Mouse (Mus musculus): ENCODE measurements around the gene Mturn. TPM values are rescaled to one million over a fixed set of nuclear protein-coding genes. Genes with fewer than 3 reads are reported as not detected.

Mturn gene
- total RNA-seq, 2 experiments from 2014 or later = 11.4 to 14.4 TPM

DNA sequence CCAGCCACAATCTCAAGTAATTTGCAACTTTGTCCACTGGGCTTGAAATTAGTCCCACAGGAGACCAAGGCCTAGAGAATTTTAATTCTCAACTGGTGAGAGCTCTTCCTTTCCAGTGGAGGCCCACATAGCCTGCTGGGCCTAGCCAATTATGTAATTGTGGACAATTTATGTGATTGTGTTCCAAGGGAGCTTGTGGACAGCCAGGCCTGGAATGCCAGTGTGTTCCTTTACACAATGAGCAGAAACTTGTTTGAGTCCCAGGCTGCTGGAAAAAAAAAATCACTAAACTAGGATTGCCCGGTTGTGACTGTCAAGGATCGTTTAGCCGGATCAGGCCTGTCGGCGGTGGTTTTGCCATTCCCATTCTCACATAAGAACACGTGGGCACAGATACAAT, 11.9 kb downstream of the Mturn start:
- DNase-seq = no peak

DNA sequence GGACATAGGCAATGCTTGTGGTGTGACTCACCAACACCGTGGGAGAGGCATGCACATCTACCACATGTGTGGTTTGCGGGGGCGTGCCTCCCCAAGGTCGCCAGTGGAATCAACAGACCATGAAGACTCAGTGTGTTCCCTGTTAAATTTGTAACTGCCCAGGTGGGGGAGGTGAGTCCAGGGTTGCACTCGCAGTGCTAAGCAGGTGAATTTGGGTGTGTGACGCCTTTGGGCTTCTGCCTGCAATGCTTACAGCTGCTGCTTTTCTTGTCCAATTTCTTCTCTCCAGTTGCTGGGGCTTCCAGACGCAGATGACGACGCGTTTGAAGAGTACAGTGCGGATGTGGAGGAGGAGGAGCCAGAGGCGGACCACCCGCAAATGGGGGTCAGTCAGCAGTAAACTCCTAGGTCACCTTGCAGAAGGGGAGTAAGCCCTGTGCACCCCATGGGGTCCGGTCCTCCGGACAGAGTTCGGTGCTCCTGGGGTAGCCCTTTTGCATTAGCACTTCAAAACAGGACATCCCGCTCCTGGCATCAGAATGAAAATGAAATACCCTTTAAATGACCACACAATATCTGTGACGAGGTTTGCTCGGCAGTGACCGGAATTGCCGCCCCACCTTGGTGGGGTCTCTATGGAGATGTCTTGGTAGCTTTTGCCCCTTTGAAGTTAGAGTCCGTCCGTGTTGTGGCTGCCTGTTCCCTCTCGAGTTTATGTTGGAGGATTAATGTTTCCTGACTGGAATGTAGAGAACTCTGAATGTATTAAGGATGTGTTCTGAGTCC, 17.5 kb downstream of the Mturn start:
- DNase-seq = no peak

DNA sequence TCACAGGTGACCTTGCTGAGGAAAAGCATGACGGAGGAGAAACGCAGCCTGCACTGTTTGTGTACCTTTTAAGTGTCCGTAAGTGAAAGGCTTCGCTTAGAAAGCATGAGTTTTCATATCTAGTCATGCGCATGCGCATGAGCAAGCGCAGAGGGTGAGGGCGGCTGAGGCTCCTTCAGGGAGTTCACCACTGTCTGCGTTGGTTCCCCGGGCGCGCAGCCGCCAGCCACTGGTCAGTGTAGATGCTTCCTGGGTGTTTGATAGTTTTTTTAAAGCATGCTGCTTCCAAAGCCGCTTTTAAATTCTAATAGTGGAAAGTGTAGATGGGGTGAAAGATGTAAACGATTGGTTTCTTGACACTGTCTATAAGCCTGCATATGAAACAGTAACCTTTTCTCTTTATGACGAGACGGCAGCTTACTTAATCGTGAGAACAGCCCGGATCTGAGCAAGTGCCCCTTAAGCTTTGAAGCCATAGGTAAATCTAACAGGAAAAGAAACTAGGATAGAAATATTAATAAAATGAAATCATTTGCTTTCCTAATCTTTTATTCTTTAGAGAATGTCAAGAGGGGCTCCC, 18.1 kb downstream of the Mturn start:
- DNase-seq = peak; percentile 86

DNA sequence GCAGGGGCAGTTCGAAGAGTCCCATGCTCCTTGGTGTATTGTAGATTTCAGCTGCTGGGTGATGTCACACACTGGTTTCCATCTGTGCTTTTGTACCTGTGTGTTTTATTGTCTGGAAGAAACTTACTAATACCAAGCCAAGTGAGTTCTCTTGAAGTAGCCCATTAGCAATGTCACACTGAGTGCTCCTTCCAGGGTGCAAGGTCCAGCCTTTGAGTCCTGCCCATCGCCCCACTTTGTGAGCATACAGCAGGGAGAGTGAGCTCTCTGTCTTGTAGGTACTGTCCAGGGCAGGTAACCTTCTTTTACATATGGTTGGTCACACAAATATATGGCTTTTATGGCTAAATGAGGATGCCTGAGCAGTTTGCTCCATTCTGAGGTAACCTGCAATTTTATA, 19.1 kb downstream of the Mturn start:
- DNase-seq = no peak

DNA sequence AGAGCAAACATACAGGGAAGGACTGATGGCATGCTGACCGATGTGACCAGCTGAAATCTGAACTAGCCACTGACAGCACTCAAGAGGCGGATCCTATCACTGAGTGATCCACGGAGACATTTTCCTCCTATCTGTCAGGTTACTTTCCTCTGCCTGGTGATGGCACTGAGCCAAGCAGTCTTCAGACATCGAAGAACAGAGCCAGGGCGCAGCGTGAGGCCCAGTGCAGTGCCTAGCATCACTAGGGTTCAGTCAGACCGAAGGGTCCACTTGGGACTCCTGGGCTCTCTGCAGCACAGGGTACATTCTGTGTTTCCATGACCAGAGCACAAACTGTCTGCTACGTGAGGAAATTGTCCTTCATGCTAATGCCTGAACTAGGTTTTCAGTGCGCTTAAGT, 20.5 kb downstream of the Mturn start:
- DNase-seq = no peak

DNA sequence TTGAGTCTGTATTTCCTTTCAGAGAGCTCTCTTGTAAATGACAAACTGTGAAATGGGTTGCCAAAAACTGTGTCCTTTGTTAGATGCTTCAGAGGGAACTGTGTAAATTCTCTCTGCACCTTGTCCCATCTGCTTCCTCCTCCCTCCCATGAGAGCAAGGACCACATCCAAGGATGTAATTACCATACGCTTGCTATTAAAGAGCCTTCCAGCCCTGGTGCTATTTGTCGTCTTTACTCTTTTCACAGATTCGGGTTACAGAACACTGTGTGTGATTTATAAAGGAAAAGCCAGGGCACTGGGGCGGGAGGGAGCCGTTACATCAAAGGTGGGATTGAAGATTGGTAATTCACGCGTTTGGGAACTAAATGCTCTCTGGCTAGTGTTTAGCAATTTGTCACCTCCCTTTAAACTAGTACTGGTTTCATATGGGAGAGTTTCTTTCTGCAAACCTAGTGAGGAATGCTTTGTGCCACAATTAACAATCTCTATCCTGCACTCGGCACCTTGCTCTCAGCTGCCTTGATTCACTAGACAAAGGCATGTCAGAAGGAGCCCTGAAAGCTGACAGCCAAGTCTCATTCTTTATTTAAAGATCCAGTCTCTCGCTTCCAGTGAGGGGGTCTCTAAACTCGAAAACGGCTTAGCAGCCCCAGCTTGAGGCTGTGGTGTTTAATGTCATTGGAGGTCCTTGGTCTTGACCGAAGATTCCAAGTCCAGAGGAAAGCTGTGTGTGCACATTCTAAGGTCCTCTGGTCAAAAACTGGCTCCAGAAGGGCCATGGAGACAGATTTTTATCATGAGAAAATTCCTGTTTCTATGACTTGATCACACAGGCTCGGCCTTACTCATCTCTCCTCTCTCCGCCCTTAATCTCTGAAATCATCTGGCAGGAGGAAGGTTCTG, 22.5 kb downstream of the Mturn start:
- DNase-seq = no peak

DNA sequence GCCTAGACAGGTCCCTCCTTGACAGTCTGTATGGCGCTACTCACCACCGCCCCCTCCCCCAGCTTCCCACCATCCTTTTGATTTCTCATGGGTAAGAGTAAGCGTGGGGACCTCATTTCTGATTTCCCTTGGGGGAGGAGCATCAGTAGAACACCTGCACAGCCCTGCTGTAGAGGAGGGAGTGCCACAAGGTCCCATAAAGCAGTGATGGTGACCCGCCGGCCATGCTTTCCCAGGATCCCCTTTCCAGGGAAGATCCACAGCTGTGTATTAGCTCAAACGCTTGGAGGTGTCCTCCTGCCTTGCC, 23.1 kb downstream of the Mturn start:
- DNase-seq = no peak

DNA sequence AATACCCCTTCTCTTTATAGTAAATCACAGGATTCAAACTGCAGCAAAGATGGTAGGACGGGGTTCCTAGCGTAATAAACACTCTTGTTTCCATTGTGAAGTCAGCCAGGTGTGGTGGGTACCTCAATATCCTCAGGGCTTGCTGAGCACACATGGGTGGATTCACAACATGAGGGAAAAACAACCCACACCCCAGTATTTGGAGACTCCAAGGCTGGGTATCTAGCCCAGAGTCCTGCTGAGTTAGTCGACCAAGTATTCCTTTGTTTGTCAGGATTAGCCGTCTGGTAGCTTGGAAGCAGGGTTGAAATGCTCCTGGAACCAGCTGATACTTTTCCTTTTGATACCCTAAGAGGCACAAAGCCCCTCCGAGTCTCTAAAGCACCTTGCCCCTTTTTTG, 23.4 kb downstream of the Mturn start:
- DNase-seq = no peak

DNA sequence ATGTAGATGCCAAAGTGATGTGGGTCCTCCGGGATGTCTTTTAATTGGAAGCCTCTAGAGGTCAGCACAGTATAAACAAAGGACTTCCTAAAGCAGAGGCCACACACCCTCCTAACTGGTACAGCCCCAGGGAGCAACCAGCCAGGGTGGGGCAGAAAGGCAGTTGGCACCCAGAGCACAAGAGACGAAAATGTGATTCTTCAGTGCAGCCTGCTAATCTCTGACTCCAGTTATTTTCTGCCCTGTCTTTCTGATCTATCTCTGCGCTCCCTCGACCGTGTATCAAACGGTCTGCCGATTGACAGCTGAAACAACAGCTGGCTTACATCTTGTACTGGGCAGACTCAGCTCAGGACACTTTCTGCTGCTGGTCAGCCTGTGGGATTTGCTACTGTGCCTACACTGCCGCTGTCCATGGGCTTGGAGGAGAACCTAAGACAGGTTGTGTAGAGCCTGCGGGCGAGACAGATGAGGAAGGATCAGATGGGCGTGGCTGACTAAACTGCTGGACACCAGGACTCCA, 24.0 kb downstream of the Mturn start:
- peak; percentile 54 for DNase-seq

DNA sequence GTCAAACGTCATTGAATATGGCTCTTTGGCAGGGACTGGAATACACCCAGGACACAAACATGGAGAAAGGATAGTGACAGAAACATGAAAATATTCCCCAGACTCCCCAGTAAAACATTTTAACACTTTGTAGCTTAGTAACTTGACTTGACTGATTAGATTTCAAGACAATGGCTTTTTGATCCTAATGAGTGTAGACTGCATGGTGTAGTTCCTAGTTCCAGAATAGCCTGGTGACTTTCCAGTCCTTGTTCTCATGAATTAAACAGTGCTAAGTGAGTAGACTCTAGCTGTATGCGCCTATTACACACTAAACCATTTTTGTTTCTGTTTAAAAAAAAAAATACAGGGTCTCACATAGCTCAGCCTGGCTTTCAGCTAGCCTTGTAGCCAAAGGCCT, 24.7 kb downstream of the Mturn start:
- no peak for DNase-seq

DNA sequence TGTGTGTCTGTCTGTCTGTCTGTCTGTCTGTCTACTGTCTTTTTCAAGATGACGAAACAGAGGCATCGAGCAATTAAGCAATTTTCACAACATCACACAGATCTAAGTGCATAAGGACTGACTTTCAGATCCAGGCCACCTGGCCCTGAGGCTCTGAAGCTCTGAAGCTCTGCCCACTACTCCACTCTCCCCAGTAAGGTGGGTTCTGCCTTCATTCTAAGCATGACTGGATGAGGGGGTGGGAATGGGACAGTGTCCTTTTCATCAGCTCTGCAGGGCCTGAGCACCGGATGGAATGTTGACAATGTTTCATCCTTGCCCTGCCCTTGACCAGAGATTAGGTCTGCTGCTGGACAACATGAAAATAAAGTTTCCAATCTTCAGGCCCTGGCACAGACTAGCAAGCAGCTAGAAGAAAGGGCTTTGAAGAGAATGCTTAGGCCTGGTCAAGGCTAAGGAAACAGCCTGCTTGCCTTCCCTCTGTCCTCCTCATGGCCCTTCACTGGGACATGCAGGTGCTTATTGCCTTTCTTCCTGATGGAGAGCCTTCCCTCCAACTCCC, 25.3 kb downstream of the Mturn start:
- DNase-seq = no peak

DNA sequence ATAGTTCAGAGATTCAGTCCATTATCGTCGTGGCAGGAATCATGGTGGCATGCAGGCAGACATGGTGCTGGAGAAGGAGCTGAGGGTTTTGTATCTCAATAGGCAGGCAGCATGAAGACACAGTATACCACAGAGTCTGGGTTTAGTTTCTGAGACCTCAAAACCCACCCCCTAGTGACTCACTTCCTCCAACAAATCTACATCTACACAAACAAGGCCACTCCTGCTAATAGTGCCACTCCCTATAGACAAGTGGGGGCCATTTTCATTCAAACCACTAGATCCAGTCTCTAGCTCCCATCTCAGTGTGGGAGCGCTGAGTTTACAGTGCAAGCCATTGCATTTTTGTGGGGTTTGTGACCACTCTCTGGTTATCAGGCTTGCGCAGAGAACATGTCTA, 27.2 kb downstream of the Mturn start:
- no peak for DNase-seq

DNA sequence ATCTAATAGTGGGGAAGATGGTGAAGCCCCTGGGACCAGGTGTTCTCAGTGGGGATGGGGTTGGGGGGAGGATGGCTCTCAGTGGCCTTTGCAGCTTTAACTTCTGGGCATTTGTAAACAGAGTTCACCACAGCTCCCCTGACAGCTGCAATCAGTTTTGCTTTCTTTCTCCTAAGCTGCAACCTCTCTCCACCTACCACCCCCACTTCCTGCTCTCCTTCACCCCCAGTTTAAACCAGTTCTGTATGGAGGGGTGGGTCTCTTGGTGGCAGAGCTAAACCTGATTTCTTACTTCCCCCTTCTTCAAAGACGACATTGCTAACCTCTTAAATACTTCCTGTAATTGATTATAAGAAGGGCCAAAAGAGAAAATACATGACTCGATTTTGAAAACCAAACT, 34.3 kb downstream of the Mturn start:
- no peak for DNase-seq

DNA sequence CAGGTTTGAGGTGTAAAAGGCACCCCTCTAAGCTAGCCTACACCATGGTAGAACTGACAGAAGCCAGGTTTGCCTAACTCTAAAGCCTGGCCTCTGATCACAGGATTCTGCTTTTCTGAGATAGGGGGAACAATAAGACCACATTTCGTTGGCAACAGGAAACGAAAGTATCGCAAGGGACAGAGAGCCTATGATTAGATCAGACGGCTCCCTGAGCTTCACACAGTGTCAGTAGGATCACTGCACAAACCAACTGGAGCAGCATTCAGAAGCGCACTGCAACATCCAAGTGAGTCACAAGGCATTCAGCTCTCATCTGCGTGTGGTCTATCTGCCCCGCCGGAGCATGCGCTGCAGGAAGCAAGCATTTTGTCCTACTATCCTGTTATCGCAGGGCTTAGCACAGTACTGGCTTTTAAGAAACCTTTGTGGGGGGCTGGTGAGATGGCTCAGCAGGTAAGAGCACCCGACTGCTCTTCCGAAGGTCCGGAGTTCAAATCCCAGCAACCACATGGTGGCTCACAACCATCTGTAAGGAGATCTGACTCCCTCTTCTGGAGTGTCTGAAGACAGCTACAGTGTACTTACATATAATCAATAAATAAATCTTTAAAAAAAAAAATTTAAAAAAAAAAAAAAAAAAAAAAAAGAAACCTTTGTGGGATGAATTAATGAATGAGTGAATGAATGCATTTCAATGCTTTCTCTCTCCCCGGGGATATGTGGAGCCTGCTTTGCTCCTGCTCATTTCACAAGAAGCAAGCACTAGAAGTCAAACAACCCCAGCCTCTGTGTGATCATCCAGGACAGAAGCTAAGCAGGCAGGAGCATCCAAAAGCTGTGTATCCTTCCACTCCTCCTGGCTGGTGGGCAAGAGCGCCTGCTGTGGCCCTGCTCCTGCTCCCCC, 37.6 kb downstream of the Mturn start:
- no peak for DNase-seq

DNA sequence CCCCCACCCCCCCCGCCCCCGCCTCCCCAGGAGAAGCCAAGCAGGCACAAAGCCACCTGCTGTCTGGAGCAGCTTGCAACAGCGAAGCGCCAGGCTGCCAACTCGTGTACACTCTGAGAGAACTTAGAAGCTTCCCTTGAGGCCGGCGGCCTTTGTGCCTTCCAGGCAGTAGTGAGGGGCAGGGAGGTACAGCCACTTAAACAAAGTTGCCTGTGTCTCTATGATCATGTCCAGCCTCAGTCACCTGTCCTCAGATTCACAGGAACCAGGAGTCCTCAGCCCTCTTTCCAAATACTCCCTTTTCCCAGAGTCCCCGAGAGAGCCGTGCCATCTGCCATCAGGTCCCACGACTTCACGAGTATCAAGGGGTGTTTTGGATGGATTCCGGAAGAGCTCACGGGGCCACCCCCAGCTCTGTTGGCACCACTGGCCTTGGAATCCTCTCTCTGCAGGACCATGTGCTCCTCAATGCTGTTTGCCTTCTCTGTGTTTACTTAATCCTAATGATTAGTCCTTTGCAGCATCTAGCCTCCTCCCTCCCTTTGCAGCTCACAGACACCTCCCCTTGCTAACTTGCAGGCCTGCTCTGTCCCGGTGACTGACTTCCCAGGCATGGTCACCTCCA, 38.4 kb downstream of the Mturn start:
- DNase-seq = peak; percentile 56

DNA sequence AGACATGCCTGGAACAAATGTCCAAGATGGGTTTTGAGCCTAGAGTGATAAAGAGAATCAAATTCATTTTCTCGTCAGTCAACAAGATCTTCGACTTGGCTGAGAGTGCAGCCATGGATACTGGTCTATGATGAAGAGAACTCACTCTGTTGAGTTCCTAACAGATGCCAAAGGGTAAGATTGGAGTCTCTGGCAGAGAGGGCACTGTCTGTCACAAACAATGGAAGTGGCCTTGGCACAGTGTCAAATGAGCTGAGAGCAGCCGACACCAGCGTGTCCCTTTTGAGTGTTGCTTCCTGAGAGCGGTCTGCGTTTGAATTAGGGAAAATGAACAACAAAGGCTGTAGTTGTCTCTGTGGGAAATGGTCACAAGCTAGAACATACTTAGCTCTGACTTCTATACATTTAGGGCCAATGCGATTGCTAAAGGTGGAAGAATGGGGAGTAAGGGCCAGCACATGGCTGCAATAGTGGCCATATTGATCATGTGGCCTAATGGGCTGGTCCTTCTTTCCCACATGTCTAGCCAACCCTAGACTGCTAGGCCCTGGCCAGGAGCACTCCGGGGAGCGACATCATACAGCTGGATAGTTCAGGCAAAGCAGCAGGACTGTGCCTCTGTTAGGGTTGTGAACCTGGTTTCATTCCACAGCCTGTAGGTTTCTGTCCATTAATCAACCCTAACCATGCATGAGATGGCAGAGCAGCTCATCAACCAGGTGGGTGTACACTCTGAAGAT, 39.3 kb downstream of the Mturn start:
- DNase-seq = peak; percentile 53

DNA sequence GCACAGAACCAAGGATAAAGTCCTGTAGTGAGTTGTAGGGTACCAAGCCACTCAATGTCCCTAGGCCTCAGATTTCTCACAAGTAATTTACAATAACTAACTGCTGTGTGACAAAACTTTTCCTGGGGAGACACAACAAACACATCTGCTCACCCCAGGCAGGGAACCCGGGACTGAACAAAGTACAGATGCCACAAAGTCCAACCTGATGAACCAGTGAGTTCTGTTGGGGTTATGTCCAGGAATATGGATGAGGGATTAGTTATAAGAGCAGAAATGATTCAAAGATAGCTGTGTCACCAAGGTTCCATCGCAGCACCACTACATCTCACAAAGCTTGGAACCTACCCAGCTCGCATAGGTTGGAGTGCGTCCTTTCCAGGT, 39.8 kb downstream of the Mturn start:
- DNase-seq = no peak

DNA sequence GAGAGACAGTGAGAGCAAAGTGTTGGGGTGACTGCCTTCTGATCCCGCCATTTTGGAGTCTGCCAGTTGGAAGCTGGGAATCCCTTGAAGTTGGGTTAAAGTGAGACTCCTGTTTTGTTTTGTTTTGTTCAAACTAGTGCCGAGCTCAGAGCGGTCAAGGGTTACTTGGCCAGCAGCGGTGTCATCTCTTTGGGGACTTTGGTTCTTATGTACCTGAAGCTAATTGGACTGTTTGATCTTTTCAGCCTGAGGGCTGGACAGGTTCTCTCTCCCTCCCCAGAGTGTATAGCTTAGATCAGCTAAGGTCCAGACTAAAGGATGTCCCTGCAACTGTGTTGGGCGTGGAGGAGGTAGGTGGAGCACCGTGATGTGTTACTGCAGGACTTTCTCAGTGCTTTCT, 44.9 kb downstream of the Mturn start:
- DNase-seq = no peak

DNA sequence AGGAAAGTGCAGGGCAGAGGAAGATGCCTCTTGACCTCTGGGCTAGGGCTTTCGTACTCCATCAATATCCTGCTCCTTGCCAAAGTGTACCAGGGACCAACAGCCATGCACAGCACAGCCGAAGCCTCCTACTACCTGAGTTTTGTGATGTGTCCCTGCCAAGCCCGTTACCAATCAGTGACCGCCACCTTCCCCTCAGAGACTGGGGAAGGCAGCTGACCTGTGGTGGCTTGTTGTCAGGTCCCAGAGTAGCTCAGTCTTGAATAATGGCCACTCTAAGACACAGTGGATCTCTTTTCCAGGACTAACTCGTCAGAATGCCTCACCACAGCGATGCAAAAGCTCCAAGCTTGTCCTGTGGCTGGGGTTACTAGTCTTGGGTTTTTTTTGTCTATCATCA, 45.4 kb downstream of the Mturn start:
- no peak for DNase-seq

DNA sequence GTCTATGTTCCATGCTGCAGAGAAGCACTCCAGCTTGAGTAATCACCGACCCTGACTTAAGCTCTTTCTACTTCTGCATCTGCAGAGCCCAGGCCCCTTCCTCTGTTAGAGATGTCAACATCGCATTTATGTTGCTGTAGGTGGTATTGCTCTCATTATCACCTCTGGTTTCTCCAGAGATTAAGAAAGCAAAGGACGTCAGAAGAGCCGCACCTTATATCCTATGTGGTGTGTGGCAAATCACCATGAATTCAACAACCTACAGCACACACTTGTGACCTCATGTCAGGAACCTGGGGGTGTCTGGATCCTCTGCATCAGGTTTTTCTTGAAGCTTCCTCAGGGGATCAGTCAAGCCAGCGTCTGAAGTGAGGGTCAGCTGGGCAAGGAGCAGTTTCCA, 46.0 kb downstream of the Mturn start:
- DNase-seq = no peak
